Mouse (Mus musculus): ENCODE results near the gene Dstyk.
"Not testable (repeated sequence)": the region's sequence is repeated elsewhere in the genome, so short reads cannot be mapped to it uniquely, and the experiment has no call there.

Dstyk gene

DNA sequence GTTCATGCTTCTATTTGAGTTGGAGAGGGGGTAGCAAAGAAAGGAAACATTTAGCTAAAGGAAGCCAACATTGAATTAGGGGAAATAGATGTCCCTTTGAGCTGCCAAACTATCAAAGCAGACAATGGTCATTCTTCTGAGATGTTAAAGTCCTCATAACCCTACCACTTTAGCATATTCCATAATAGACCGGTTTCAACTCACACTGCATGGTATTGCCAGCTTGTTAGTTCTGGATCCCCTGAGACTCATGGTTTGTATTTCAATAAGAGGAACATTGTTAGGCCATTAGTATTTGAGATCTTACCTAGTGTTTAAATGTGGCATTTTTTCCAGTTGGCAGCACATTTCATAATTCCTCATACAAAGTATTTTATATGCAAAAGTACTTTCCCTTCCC lies 19.6 kb downstream of the Dstyk start:
- DNase-seq (ENCODE audit: low spot score in 2 of 2) = no peak

DNA sequence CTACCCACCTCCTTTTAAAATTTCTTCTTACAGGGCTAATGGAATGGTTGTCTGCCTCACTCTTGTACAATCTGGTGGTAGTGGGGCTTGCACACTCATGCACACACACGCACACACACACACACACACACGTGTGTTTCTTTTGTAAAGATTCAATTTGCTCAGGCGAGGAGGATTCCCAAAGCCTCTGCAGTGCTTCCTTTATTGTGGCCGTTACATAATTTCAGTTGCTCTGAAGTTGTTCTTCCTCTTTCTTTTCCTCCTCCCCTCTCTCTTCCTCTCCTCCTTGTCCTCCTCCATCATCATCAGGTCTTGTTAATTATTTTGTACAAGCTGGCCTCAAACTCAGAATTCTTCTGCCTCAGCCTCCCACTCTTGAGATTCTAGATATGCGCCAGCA lies 20.0 kb downstream of the Dstyk start:
- no peak for DNase-seq (ENCODE audit: low spot score in 2 of 2)

DNA sequence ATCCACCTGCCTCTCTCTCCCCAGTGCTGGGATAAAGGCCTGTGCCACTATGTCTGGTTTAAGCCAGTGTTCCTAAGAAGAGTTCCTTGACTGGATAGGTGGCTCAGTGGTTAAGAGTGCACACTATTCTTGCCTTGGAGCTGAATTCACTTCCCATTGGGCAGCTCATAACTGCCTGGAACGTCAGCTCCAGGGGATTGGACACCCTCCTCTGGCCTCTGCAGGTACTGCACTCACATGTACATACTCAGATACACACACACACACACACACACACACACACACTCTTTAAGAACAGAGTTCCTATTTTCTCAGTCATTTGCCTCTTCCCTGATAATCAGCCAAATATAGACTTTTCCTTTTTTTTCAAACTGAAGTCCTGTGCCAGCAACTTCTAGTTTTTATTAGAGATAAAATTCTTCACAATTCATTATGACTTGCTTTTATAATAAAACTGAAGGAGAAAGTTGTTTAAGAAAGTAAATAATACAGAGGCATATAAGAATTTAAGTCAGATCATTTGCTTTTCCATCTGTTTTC lies 23.6 kb downstream of the Dstyk start:
- DNase-seq (ENCODE audit: low spot score in 2 of 2) = no peak

DNA sequence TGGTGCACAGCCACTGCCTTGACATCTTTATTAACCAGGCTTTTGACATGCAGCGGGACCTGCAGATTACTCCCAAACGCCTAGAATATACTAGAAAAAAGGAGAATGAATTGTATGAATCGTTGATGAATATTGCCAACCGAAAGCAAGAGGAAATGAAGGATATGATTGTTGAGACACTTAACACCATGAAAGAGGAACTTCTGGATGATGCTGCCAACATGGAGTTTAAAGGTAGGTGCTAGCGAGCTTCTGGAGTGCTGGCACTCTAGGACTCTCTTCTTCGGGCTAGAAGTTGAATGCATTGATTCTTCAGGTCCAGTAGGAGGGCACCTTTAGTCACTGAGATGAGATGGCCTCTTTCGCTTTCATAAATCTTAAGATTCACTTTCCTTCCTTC lies 32.4 kb downstream of the Dstyk start:
- DNase-seq (ENCODE audit: low spot score in 2 of 2) = no peak

DNA sequence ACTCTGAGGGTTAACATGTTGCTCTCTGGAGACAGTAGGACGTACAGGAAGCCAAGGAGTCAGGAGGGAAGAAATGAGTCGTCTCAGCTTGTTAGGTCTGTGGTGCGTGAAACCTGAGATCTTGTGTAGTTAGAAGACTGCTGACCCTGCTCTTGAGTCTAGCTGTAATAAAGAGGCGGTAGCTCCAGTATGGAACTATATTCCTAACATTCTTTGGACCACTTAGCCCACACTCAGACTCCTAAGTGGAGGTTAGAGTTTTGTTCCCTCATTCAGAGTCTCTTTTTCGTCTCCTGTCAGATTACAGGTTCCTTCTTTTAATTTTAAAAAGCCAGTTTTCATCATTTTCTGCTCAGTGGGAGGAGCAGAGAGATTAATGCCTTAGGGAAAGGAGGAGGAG lies 47.3 kb downstream of the Dstyk start:
- no peak for DNase-seq (ENCODE audit: low spot score in 2 of 2)

DNA sequence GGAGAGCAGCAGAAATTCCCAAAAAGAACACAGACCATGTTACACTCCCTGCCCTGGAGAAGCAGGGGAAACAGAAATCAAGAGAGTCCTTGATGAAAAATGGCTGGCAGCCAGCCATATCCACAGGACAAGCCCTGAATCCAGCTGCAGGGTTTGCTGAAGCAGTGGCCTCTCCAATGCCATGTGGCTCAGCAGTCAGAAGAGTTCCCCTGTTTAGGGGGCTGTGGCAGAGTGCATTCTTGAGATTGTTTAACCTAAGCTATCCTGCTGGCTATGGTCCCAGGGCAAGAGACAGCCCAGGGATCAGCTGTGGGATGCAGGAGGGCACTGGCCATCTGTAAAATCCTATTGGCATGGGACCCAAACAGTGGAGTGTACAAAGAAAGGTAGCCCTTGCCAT lies 51.6 kb downstream of the Dstyk start:
- no peak for DNase-seq (ENCODE audit: low spot score in 2 of 2)

DNA sequence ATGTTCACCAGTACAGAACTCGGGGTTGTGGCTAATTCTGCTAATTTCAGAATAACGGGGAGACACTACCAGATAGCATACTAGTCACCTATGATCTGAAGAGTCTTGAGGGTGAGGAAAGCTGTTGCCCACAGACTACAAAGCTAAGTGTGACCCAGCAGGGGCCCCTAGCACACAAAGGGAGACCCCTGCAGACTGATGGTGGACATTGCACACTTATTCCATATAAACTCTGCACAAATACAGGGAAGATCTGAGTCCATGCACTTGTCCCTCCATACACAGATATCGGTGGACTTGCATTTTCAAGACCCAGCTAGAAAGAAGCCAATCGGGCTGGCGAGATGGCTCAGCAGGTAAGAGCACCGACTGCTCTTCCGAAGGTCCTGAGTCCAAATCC lies 52.2 kb downstream of the Dstyk start:
- no peak for DNase-seq (ENCODE audit: low spot score in 2 of 2)

DNA sequence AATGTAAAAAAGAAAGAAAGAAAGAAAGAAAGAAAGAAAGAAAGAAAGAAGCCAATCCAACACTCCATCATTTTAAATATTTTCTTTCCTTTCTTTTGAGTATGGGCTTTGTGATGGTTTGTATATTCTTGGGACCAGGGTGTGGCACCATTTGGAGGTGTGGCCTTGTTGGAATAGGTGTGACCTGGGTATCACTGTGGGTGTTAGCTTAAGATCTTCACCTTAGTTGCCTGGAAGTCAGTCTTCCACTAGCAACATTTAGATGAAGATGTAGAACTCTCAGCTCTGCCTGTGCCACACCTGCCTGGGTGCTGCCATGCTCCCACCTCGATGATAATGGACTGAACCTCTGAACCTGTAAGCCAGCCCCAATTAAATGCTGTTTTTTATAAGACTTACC lies 52.7 kb downstream of the Dstyk start:
- not testable (repeated sequence) for DNase-seq (ENCODE audit: low spot score in 2 of 2)

DNA sequence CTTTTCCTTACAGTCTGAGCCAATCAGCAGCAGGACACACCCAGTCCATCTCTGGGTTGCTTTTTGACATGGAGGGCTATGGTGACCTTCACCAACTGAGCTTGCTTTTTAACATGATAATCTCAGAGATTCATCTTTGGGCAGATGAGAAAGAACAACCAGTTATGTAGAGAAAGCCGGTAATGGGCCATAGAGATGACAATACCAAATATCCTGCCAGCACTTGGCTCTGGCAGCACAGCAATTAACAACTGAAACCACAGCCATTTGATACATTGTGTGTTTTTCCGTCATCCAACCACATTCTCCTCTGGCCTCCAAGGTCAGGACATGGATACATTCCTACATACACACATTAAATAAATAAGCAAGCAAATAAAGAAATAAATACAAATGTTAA lies 53.7 kb downstream of the Dstyk start:
- no peak for DNase-seq (ENCODE audit: low spot score in 2 of 2)

DNA sequence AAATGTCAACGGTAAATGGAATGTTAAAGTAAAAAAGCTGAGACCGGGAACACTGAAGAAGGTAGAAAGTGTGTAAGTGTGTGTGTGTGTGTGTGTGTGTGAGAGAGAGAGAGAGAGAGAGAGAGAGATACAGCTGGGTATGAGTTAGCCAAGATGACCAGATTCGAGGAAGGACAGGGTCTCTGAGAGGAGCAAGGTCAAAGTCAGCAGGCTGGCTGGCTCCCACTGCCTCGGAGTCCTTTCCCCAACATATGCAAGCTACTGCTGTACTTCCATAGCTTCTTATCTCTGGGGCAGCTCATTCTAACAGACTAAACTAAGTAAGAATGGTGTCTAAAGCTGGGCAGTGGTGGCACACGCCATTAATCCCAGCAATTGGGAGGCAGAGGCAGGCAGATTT lies 54.1 kb downstream of the Dstyk start:
- DNase-seq (ENCODE audit: low spot score in 2 of 2) = no peak

DNA sequence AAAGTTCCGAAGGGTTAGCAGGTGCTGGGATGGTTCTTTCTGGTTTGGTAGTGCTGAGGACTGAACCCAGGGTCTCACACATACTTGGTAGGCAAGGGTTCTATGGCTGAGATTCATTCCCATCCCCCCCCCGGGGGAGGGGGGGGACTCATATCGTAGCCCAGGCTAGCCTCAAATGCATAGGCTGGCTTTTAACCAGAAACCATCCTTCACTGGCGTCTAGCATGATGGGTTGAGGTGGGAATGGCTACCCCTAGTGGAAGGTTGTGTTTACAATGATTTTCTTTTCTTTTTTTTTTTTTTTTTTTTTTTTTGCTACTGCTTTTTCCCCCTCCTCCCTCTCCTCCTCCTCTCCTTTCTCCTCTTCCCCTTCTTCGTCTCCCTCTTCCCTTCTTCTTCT lies 55.2 kb downstream of the Dstyk start:
- DNase-seq (ENCODE audit: low spot score in 2 of 2) = no peak

DNA sequence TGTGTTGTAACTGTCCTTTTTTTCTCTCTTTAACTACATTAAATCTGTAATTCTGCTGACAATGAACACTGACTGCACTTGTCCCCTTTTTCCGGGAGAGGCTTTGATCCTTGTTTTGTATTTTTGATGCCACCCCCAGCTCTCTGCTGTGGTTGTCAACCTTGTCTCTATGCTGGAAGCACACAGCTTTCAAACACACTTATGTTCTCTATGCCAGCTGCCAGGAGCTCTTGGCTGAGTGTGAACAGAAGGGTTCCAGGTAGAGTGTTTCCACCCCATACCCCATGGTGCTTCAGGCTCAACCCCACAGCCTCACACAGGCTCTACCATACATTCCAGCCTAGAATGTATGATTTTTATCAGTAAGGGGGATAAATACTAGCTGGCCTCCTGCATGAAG lies 57.1 kb downstream of the Dstyk start:
- DNase-seq (ENCODE audit: low spot score in 2 of 2) = no peak

DNA sequence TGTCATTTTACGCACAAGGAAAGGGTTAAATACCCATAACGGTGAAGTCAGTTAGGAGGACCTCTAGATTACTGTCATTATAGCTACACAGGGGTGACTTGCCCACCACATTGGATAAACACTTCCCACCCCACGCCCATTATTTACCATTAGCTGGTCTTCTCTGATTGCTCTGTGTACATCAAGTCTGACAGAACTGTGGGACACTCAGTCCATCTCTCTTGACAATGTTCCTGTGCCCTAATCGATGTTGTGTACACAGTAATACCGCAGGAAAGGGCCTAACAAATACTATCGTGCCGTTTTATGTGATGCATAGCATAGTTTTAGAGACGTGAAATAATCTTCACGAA lies 59.2 kb downstream of the Dstyk start:
- DNase-seq (ENCODE audit: low spot score in 2 of 2) = no peak

DNA sequence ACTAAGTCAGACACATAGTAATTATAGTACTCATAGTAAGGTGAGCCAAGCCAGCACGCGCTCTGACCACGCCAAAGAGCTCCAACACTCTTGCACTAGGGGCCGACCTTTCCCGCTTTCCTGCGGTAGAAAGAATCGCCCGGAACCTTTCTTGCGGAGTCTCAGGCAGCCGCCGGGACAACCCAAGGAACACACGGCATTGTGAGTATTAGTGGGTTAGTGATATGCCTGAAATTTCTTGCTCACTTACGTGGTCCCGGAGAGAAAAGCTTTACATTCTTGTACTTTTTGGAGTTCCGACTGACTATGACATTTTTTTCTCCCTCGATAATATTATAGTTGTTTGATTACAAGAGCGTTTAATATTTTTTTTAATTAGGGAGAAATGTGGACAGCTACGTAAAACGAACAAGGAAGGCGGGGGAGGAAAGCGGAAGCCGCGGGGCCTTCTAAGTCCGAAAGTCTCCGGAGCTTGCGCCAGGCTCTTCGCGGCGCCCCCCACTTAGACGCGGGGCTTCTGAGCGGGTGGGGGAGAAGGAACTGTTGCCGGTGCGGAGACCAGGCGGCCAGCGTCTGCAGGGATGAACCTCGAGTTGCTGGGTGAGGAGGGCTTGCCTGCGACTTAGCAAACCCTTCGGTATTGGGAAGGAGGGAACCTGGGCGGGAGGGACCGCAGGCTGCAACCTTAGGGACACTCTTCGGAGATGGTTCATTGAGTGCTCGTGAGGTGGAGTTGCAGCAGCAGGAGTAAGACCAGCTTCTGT lies 59.8 kb downstream of the Dstyk start, which contains the start of gene Rbbp5:
Rbbp5 (plus strand) TSS at position 438 of the 764 bp plus-strand sequence.
- DNase-seq (ENCODE audit: low spot score in 2 of 2) = peak; percentile 82

DNA sequence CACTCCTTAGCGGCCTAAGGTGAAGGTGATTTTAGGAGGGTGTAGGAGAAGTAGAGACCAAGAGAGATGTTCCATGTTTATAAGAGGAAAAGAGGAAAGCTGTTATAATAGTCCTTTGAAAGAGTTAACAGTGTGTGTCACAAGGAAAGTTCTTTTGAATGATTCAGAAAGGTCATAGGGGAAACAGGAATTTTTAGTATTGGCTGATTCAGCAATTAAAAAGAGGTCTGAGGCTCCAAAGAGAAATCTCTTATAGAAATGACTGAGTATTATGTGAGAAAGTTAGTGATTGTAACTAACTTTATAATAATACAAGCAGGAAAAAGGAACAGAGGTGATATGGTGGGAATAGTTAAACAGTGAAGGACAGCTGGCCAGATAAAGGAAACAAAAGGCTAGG lies 62.1 kb downstream of the Dstyk start:
- DNase-seq (ENCODE audit: low spot score in 2 of 2) = no peak

DNA sequence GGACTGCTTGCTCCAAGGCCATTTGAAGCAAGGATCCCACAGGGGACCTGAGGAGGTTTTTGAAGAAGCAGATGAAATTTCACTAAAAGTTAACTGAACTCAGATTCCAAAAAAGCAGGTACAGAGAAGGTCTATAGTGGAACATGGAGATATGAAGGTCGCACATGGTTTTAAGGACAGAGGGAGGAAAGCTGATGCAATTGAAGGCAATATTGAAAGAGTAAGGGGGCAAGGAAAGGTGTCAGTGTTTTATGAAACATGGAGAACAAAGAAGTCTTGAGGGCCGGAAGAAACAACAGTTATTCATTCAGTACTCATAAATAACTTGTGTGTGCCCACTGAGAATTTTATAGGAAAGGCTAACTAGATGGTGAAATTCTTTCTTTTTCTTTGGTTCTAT lies 64.3 kb downstream of the Dstyk start:
- DNase-seq (ENCODE audit: low spot score in 2 of 2) = no peak

DNA sequence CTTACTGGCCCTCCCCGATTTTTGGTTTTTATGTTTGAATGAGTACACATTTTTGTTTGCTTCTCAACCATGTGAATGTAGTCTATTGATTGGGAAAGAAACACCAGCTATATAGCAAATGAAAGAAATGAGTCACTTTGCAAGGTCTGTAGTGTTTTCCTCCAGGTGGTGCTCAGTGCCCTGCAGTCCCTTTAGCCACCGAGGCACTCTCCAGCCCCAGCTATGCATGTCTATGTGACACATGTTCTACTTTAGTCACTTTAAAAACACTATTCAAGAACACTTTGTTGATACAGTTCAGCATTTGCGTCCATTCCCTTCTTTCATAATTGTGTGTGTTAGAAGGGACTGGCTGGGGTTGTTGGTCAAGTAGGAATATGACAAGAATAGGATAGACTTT lies 65.9 kb downstream of the Dstyk start:
- no peak for DNase-seq (ENCODE audit: low spot score in 2 of 2)

DNA sequence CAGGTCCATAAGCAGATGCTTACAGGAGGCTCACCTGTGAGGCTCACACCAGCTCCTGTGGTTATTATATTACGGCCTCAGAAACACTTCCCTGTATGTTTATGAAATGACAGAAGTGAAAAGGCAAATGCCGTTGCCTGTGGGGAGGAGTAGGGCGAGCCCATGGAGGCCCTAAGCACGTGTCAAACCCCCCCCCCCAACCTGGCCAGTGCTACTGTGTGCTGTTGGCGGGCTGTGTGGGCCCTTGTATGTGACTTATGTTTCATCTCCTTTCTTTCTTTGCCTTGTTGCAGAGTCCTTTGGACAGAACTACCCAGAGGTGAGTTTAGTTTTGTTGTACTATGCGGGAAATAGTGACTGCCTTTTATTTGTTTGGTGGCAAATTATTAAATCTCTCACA lies 66.4 kb downstream of the Dstyk start:
- DNase-seq (ENCODE audit: low spot score in 2 of 2) = no peak

DNA sequence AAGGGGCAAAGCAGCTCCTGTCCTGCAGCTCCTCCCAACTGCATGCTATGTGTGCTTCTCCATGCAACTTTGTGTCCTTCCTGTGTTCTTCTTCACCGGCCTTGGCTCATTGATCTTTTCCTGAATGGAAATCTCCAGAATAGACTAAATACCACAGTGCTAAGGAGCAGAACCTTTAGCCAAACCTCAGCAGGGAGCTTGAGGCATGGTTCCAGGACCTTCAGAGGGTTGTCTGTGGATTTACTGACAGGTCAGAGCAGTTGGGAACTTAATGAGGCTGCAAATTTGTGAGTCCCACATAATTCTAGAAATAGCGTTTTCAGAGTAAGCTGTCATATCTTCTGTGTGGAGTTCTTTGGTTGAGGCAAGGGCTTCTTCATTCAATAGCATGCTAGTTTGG lies 83.2 kb downstream of the Dstyk start:
- no peak for DNase-seq (ENCODE audit: low spot score in 2 of 2)

DNA sequence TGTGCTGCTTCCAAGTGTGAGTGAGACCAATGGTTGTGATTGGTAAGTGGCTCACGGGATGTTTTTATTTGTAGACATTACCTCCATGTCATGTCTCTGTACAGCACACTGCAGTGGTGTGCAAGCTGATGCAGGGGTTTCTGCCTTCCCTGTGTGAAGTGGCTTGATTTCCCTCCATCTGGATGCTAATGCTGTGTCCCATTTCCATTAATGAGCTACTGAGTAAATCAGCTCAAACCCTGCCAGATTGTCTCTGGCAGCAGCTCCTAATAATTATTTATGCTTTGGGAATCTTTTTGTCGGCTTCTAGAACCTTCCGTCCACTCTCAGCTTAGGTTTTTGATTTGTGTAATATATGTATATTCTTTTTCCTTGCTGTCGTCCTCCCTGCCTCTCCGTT lies 87.8 kb downstream of the Dstyk start:
- no peak for DNase-seq (ENCODE audit: low spot score in 2 of 2)

DNA sequence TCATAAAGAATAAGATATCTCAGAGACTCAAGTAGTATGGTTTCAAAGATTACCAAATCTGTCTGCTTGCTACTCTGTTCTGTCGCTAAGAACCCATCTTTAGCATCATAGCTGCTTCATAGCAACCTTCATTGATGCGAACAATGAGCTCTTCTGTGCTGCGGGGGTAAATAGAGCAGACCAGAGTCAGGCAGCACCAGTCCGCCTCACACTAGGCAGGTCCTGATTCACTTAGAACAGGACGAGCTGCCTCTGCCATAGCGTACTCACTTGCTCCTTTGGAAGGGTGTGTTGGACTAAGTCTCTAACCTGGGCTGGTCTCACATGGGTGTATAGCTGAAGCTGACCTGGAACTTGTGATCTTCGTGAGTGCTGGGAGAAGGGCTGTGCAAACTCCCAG lies 88.7 kb downstream of the Dstyk start, which contains the start of gene Tmem81:
Tmem81 (plus strand) TSS at position 173 of the 400 bp plus-strand sequence.
- no peak for DNase-seq (ENCODE audit: low spot score in 2 of 2)

DNA sequence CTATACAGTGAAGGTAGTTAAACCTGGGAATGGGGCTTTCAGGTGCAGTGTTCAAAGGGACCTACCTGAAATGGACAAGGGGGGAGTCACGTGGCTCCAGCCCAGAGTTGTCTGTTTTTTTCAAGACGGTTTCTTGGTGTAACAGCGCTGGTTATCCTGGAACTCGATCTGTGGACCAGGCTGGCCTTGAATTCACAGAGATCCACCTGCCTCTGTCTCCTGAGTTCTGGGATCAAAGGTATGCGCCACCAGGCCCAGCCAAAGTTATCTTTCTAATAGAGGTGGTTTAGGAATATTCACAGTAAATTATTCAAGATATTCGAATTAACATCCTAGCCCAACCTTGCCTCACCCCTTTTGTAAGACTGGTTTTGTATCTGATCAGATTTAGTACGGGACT lies 89.3 kb downstream of the Dstyk start:
- DNase-seq (ENCODE audit: low spot score in 2 of 2) = no peak

DNA sequence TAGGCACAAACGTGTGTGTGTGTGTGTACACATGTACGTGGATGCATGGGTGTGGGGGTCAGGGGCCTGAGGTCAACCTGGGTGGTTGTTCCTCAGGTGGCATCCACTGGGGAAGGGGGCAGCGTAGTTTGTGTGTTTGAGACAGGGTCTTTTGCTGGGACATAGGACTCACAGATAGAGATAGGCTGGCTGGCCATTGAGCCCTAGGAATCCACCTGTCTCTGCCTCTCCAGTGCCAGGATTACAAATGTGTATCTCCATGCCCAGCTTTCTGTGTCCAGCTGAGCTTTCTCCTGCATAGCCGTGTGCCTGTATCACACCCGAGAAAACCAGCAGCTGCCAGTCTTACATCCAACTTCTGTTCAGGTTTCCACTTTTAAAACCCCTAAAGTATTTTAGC lies 92.4 kb downstream of the Dstyk start:
- no peak for DNase-seq (ENCODE audit: low spot score in 2 of 2)

DNA sequence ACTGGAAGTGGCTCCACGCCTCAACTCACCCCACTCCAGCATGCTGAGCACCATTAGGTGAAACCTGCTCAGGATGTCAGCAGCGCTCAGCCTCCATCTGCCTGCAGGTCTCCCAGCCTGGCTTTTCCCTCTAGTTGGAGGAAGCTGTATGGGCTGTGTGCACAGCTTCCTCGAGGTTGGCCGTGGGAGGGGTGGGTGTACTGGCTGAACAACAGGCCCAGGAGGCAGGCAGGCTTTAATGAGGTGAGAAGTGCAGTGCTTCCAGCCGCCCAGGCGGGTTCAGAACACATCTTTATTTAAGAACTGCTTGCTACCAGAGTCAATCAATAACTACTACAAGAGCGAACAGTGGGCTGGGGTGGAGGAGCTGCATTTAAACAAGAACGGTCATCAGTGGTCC lies 94.2 kb downstream of the Dstyk start:
- DNase-seq (ENCODE audit: low spot score in 2 of 2) = no peak
